Mouse (Mus musculus) lung, postnatal 0 days (tissue): Measurements from ENCODE around the gene Gm10073. TPM values are rescaled to one million over a fixed set of nuclear protein-coding genes. Genes with fewer than 3 reads are reported as not detected.

Source experiments
- ATAC-seq: fragments of 200-750 bp; cut with Nextera tagmentation; 2 replicates; pipeline ENCODE4 v1.8.0; 2017; ENCODE audit warnings: moderate library complexity
- DNase-seq: peaks from one replicate; pipeline ENCODE4 v3.0.0-alpha.2; 2016; ENCODE audit warnings: low spot score
- H3K27ac ChIP-seq: fragments of 300-500 bp; sonication (generic); 2 replicates; pipeline ENCODE4 v1.5.1; 2014; ENCODE audit warnings: antibody characterized with exemption, mild to moderate bottlenecking, low read length, mixed read lengths
- H3K27me3 ChIP-seq: fragments of 300-500 bp; sonication (generic); replicated peaks from 2 replicates; pipeline ENCODE4 v1.6.1; 2014; ENCODE audit warnings: low read length, mixed read lengths; ENCODE audit not compliant: insufficient read depth
- H3K36me3 ChIP-seq: fragments of 300-500 bp; sonication (generic); 2 replicates; pipeline ENCODE4 v1.6.1; 2014; ENCODE audit warnings: low read length, mixed read lengths; ENCODE audit not compliant: insufficient read depth
- H3K4me1 ChIP-seq: fragments of 300-500 bp; sonication (generic); 2 replicates; pipeline ENCODE4 v1.6.1; 2014; ENCODE audit warnings: antibody characterized with exemption, low read depth, low read length, mixed read lengths; ENCODE audit not compliant: insufficient read depth
- H3K4me2 ChIP-seq: fragments of 300-500 bp; sonication (generic); replicated peaks from 2 replicates; pipeline ENCODE4 v1.6.1; 2014; ENCODE audit warnings: low read depth, mild to moderate bottlenecking, low read length, moderate library complexity, mixed read lengths
- H3K4me3 ChIP-seq: fragments of 300-500 bp; sonication (generic); 2 replicates; pipeline ENCODE4 v1.5.1; 2014; ENCODE audit warnings: low read depth, low read length
- H3K9ac ChIP-seq: fragments of 300-500 bp; sonication (generic); replicated peaks from 2 replicates; pipeline ENCODE4 v1.6.1; 2014; ENCODE audit warnings: low read depth, mild to moderate bottlenecking
- H3K9me3 ChIP-seq: fragments of 300-500 bp; sonication (generic); 2 replicates; pipeline ENCODE4 v1.6.1; 2016; ENCODE audit warnings: low read length, mixed read lengths
- CTCF ChIP-seq: IDR thresholded peaks from 2 replicates; pipeline ENCODE4 v1.5.1; 2016; ENCODE audit warnings: antibody characterized with exemption, mild to moderate bottlenecking
- EP300 ChIP-seq: IDR thresholded peaks from 2 replicates; pipeline ENCODE4 v1.6.1; 2016; ENCODE audit warnings: antibody characterized with exemption, mild to moderate bottlenecking, control low read depth
- whole genome bisulfite sequencing: fragments of 180-500 bp; shearing (Covaris S2); extraction: QIAGEN DNeasy Blood & Tissue Kit; methylation state at CpG from one replicate; pipeline ENCODE4 v1.1.7; 2014; 5-methylcytosine and 5-hydroxymethylcytosine counted together
- polyA plus RNA-seq: library from polyadenylated mRNA; unstranded; fragments of >200 nt; fragmentation: Nextera tagmentation; extraction: Ambion mirVana; gene quantifications from 2 replicates; pipeline ENCODE4 v1.2.1, GENCODE M21; 2015

Gm10073 gene
- polyA plus RNA-seq, 1 experiment from 2014 or later, result 9.0 TPM

GRCm38 (mm10) chr8:106588443-106589431 is 15.5 kb upstream of the Gm10073 start:
- Histone ChIP-seq H3K4me1 (peaks cover 7% of the 10 kb centered on the region; the same call in 1 of the 2 replicates), H3K4me2 (no peak overlapping the region), H3K27me3 (no peaks in the 10 kb centered on the region), H3K27ac (no peak overlapping the region), H3K9ac (no peak overlapping the region), H3K4me3 (no peak overlapping the region), H3K36me3 (no peaks in the 10 kb centered on the region), H3K9me3 (no peaks in the 10 kb centered on the region)
- no peak for TF ChIP-seq CTCF
- no peak for TF ChIP-seq EP300
- DNase-seq (peak; percentile 37), ATAC-seq (no peak)
- 22% methylated on average over 3 of the region's 3 CpGs for WGBS

DNA sequence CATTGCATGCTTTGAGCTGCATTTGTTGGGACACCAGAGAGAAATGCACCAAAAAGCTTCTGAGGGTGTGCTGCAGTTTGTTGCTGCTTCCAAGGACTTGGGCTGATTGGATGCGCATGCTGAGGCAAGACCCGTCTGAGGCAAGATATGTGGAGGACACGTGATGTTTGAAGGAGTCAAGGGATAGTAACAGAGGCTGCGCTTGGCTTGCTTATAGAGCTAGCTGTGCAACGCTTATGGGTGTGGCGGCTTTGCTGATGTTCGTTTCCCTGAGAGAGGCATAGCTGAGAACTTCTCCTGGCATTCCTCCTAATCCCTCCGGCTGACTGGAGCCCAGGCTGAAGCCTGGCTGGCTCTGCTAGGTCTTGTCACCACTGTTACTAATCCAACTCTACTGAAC is 13.6 kb upstream of the Gm10073 start:
- WGBS, result 67% methylated on average over 8 of the region's 8 CpGs
- Histone ChIP-seq H3K27ac (no peak overlapping the region), H3K9me3 (no peaks in the 10 kb centered on the region), H3K4me1 (peaks cover 7% of the 10 kb centered on the region; the same call in 1 of the 2 replicates), H3K36me3 (no peaks in the 10 kb centered on the region), H3K9ac (no peak overlapping the region), H3K4me2 (no peak overlapping the region), H3K4me3 (no peak overlapping the region), H3K27me3 (no peaks in the 10 kb centered on the region)
- DNase-seq (no peak), ATAC-seq (no peak)
- TF ChIP-seq CTCF (no peak), EP300 (no peak)

GRCm38 (mm10) chr8:106585671-106586037 is 12.4 kb upstream of the Gm10073 start:
- ATAC-seq, result no peak
- H3K4me1 ChIP-seq, result peaks cover 7% of the 10 kb centered on the region; the same call in 1 of the 2 replicates

DNA sequence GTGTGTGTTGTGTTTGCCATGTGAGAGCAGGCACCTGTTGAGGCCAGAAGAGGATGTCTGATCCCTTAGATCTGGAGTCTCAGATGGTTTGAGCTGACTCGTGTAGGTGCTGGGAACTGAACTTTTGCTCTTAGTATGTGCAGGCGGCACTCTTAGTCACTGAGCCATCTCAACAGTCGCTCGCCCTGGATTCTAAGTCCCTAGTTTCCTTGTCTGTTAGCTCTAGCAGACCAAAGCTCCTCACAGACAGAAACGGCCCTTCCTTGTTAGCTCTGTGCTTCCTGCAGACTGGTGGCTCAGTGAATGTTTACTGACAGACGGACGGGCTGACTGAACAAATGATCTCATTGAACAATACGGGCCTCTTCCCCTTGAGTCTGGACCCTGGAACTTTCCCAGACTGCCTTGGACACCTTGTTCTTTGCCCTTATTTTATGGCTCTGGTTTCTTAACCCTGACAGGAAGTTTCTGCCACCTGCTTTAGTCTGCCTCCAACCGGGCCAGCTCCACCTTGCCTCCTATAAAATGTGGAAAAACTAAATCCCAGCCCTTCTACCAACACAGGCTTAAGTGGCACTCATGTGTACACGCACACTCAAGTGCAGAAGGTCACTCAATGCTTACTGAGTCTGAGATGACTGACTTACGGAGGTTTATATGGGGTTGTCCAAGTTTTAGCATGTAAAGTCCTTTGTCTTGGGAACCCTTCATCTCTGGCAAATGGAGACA is 11.8 kb upstream of the Gm10073 start:
- TF ChIP-seq CTCF (no peak), EP300 (peak; percentile 57; the same call in 1 of the 2 replicates)
- H3K4me1 ChIP-seq, result peaks cover 7% of the 10 kb centered on the region; the same call in 1 of the 2 replicates

More at GRCm38 (mm10) chr8:106585671-106586037, 12.4 kb upstream of the Gm10073 start:
- Histone ChIP-seq H3K4me3 (no peak overlapping the region), H3K27ac (no peak overlapping the region), H3K36me3 (no peaks in the 10 kb centered on the region), H3K9me3 (no peaks in the 10 kb centered on the region), H3K27me3 (no peaks in the 10 kb centered on the region), H3K4me2 (no peak overlapping the region), H3K9ac (no peak overlapping the region)
- 70% methylated on average over 3 of the region's 3 CpGs for WGBS
- no peak for TF ChIP-seq EP300
- no peak for TF ChIP-seq CTCF
- no peak for DNase-seq

DNA sequence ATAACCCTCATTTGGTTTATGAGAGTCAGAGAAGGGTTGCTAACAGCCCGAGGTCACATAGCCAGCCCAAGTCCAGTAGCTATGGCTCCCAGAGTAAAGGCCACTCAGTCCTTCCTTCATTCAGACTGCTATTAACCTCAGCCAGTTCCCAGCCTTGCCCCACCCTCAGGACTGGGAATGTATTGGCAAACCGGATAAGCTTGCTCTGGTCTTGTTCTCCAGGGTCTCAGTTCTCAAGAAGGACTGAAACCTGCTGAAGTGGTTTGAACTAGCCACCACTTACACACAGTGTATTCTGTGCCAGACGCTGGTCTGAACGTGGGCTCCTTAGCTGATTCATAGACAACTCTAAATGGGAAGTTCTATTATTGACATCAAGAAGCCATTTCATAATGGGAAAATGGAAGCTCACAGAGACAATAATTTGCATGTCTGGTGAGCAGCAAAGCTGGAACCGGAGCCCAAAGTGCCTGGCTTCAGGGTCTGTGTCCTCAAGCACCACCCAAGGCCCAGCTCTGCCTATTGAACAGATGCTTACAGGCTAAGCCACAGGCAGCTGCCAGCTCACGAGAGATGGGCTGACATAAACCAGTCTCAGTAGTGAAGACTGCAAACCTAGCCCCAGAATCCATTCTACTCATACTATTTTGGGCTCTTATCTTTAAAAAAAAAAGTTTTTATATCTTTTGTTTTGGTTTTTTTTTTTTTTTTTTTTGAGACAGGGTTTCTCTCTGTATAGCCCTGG is 8.3 kb upstream of the Gm10073 start:
- no peak overlapping the region for H3K4me3 ChIP-seq
- WGBS, result 45% methylated on average over 6 of the region's 6 CpGs
- ATAC-seq, result peak; percentile 72
- H3K27ac ChIP-seq, result peak overlapping the region; percentile 16; the same call in 1 of the 2 replicates
- H3K36me3 ChIP-seq, result no peaks in the 10 kb centered on the region
- TF ChIP-seq EP300 (peak; percentile 80), CTCF (no peak)
- peaks cover 10% of the 10 kb centered on the region; the same call in 1 of the 2 replicates for H3K4me1 ChIP-seq
- H3K9ac ChIP-seq, result no peak overlapping the region
- no peak overlapping the region for H3K4me2 ChIP-seq
- DNase-seq, result peak; percentile 89
- H3K9me3 ChIP-seq, result no peaks in the 10 kb centered on the region
- no peaks in the 10 kb centered on the region for H3K27me3 ChIP-seq

More for the DNA sequence above, 11.8 kb upstream of the Gm10073 start:
- WGBS, result 25% methylated on average over 11 of the region's 11 CpGs
- DNase-seq, result peak; percentile 85
- peak overlapping the region; percentile 65 for H3K27ac ChIP-seq
- H3K9ac ChIP-seq, result no peak overlapping the region
- no peaks in the 10 kb centered on the region for H3K36me3 ChIP-seq
- H3K27me3 ChIP-seq, result no peaks in the 10 kb centered on the region
- no peak overlapping the region for H3K4me3 ChIP-seq
- H3K9me3 ChIP-seq, result no peaks in the 10 kb centered on the region
- ATAC-seq, result peak; percentile 82
- no peak overlapping the region for H3K4me2 ChIP-seq
